Comparison of ENCODE assay signal across 7 mouse cellular contexts in the genomic region with DNA sequence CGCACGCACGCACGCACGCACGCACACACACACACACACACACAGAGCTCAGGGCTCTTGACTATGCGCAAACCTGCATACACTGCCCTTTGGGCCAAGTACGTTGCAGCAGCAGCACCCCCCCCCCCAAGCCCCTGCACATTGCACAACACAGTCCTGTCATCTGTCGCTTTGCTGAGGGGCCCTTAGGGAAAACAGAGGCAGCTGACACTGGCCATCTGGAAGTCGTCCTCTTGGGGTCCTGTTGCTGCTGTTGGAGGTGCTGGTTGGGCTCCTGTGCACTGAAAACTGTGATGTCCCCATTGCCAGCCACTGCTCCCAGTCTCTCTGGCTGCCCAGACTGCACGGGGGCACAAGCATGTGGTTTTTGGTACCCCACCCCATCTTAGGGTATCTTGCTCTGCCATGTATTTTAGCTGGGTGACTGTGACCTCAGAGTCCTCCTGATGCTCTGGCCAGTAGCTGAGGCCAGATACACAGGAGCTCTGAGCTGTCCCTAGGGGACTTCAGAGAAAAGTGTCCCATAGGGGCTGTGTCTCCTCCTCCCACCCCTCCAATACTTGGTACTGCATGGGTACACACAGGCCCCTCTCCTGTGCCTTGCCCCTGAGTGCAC. TPM values are rescaled to one million over a fixed set of nuclear protein-coding genes. Genes with fewer than 3 reads are reported as not detected.
DNase-seq lines count a peak whose midpoint lies in the region; ATAC-seq and TF ChIP-seq lines count a peak whose summit lies in the region.

No protein-coding gene starts in this region.

- no peak for TF ChIP-seq CTCF in brain, embryonic 14.5 days (IDR thresholded peaks at IDR 0.05; ENCODE audit: borderline replicate concordance, extremely low read depth, insufficient read depth, insufficient read length)

- H3K9ac ChIP-seq in heart, embryonic 11.5 days (ENCODE audit: low read depth, low read length): no peak overlapping the region
- no peak overlapping the region for H3K9ac ChIP-seq in liver, embryonic 12.5 days
- no peak overlapping the region for H3K9ac ChIP-seq in stomach, embryonic 14.5 days (replicated peaks; ENCODE audit: low read depth, low read length)

- WGBS in heart, embryonic 11.5 days (ENCODE audit: insufficient replicate concordance): 30% methylated on average over 11 of the region's 11 CpGs
- 63% methylated on average over 11 of the region's 11 CpGs for WGBS in liver, embryonic 12.5 days (ENCODE audit: insufficient replicate concordance)
- 47% methylated on average over 10 of the region's 11 CpGs for WGBS in stomach, embryonic 14.5 days

- H3K27me3 ChIP-seq in heart, embryonic 11.5 days (ENCODE audit: control insufficient read depth, insufficient read depth, low read length): no peaks in the 10 kb centered on the region
- peaks cover 31% of the 10 kb centered on the region for H3K27me3 ChIP-seq in liver, embryonic 12.5 days (replicated peaks)
- H3K27me3 ChIP-seq in stomach, embryonic 14.5 days (ENCODE audit: control insufficient read depth, insufficient read depth, low read length): no peaks in the 10 kb centered on the region

- no peaks in the 10 kb centered on the region for H3K9me3 ChIP-seq in heart, embryonic 11.5 days (replicated peaks; ENCODE audit: control insufficient read depth, low read length)
- H3K9me3 ChIP-seq in liver, embryonic 12.5 days (replicated peaks): no peaks in the 10 kb centered on the region
- no peaks in the 10 kb centered on the region for H3K9me3 ChIP-seq in stomach, embryonic 14.5 days (ENCODE audit: control insufficient read depth, low read depth, low read length)

- peak overlapping the region; percentile 27 for H3K4me2 ChIP-seq in heart, embryonic 11.5 days
- H3K4me2 ChIP-seq in liver, embryonic 12.5 days: peak overlapping the region; percentile 27; the same call in 1 of the 2 replicates
- H3K4me2 ChIP-seq in stomach, embryonic 14.5 days (replicated peaks; ENCODE audit: low read depth, low read length): no peak overlapping the region

- no peaks in the 10 kb centered on the region for H3K36me3 ChIP-seq in heart, embryonic 11.5 days (ENCODE audit: control insufficient read depth, insufficient read depth, low read length)
- no peaks in the 10 kb centered on the region for H3K36me3 ChIP-seq in liver, embryonic 12.5 days
- no peaks in the 10 kb centered on the region for H3K36me3 ChIP-seq in stomach, embryonic 14.5 days (ENCODE audit: control insufficient read depth, insufficient read depth, low read length)

- no peak for TF ChIP-seq POLR2A in brain, embryonic 14.5 days (IDR thresholded peaks at IDR 0.05; ENCODE audit: borderline replicate concordance, extremely low read depth, insufficient read depth, insufficient read length, poor library complexity, severe bottlenecking)

- peak overlapping the region; percentile 64; the same call in 1 of the 2 replicates for H3K27ac ChIP-seq in heart, embryonic 11.5 days (ENCODE audit: low read depth, low read length)
- no peak overlapping the region for H3K27ac ChIP-seq in liver, embryonic 12.5 days
- no peak overlapping the region for H3K27ac ChIP-seq in stomach, embryonic 14.5 days (ENCODE audit: low read length)

- no peak overlapping the region for H3K4me3 ChIP-seq in heart, embryonic 11.5 days (ENCODE audit: low read depth, low read length)
- H3K4me3 ChIP-seq in liver, embryonic 12.5 days: no peak overlapping the region
- H3K4me3 ChIP-seq in stomach, embryonic 14.5 days (ENCODE audit: low read depth, low read length): no peak overlapping the region

- DNase-seq in Muller cell, postnatal 12 days (ENCODE audit: inconsistent ontology term): peak; percentile 71
- DNase-seq in brain, embryonic 14.5 days (ENCODE audit: low read depth): peak; percentile 88
- DNase-seq in frontal cortex, postnatal 25 days (ENCODE audit: low spot score in 2 of 2): no peak
- DNase-seq in right cerebral cortex, postnatal 36 days (ENCODE audit: low spot score in 2 of 2): no peak

- H3K4me1 ChIP-seq in heart, embryonic 11.5 days (ENCODE audit: control insufficient read depth, insufficient read depth, low read length): peaks cover 22% of the 10 kb centered on the region
- H3K4me1 ChIP-seq in liver, embryonic 12.5 days: peaks cover 16% of the 10 kb centered on the region
- peaks cover 13% of the 10 kb centered on the region; the same call in 1 of the 2 replicates for H3K4me1 ChIP-seq in stomach, embryonic 14.5 days (ENCODE audit: control insufficient read depth, insufficient read depth, low read length)

- no peak for ATAC-seq in heart, embryonic 11.5 days (replicated peaks; ENCODE audit: insufficient number of reproducible peaks, low FRiP score, low TSS enrichment)
- ATAC-seq in liver, embryonic 12.5 days: peak; percentile 50
- ATAC-seq in stomach, embryonic 14.5 days (ENCODE audit: insufficient number of reproducible peaks, insufficient read depth, low FRiP score, low read depth): peak; percentile 11; the same call in 1 of the 2 replicates

RNA-seq across cellular contexts. Expression of gene Gadd45g, which starts 57.0 kb away (rescaled TPM):
- 78.9 and 148 TPM in 2 replicates for polyA plus RNA-seq in brain, embryonic 14.5 days (2012; rRNA removed)
- polyA plus RNA-seq in heart, embryonic 11.5 days (2014; fragmentation: Nextera tagmentation; extraction: Ambion mirVana): 45.3 and 48.9 TPM in 2 replicates
- polyA plus RNA-seq in liver, embryonic 12.5 days (2016; fragmentation: Nextera tagmentation; extraction: Ambion mirVana): 22.2 and 23.3 TPM in 2 replicates
- polyA plus RNA-seq in stomach, embryonic 14.5 days (2014; fragmentation: Nextera tagmentation; extraction: Ambion mirVana): 22.9 and 26.4 TPM in 2 replicates

Comparison
In these comparisons a context has a peak if more than half of its experiments do, and no peak if none do; other contexts are left out.
1. DNase-seq: peak in Muller cell, postnatal 12 days (single experiment) and brain, embryonic 14.5 days (single experiment); none in frontal cortex, postnatal 25 days (0 of 2) and right cerebral cortex, postnatal 36 days (0 of 2).